Mouse (Mus musculus): ENCODE data around the gene Fam170b. TPM values are rescaled to one million over a fixed set of nuclear protein-coding genes. Genes with fewer than 3 reads are reported as not detected.

Fam170b gene
- polyA plus RNA-seq, 1 experiment from 2014 or later, result not detected

DNA sequence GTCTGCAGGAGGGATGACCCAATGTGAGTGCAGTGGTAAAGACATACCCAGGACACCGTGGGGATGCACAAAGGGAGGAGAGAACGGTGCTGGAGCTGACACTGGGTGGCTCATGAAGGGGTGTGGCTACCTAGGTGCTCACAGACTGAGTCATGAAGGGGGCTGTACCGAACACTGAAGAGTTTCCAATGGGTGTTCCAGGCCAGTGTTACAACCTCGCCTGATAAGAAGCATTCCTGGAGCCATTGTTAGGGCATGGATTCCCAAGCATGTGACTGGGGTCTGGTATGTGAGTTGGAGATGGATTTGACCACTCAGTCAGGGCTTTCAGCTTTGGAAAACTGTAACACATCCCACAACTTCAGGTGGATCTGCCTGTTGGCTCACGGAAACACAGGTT, 38.2 kb downstream of the Fam170b start:
- WGBS (ENCODE audit: insufficient replicate concordance), result 64% methylated on average over 5 of the region's 5 CpGs

GRCm38 (mm10) chr14:32877549-32877948, 43.8 kb downstream of the Fam170b start:
- no peak for ATAC-seq
- H3K4me1 ChIP-seq, result 0 out of 2 replicates have a peak, but pooled peaks cover 6% of the 10 kb centered on the region
- no peak overlapping the region for H3K4me3 ChIP-seq
- H3K27ac ChIP-seq, result no peak overlapping the region
- H3K9ac ChIP-seq, result no peak overlapping the region
- H3K27me3 ChIP-seq (replicated peaks), result no peaks in the 10 kb centered on the region
- H3K9me3 ChIP-seq (replicated peaks), result no peaks in the 10 kb centered on the region
- H3K36me3 ChIP-seq, result no peaks in the 10 kb centered on the region
- H3K4me2 ChIP-seq, result no peak overlapping the region
- 52% methylated on average over 6 of the region's 6 CpGs for WGBS (ENCODE audit: insufficient replicate concordance)

More for the DNA sequence above, 38.2 kb downstream of the Fam170b start:
- no peak overlapping the region for H3K27ac ChIP-seq
- no peaks in the 10 kb centered on the region for H3K36me3 ChIP-seq
- no peak for ATAC-seq
- no peaks in the 10 kb centered on the region for H3K9me3 ChIP-seq (replicated peaks)
- H3K4me3 ChIP-seq, result no peak overlapping the region
- H3K4me2 ChIP-seq, result no peak overlapping the region
- H3K4me1 ChIP-seq, result no peaks in the 10 kb centered on the region
- no peaks in the 10 kb centered on the region for H3K27me3 ChIP-seq (replicated peaks)
- H3K9ac ChIP-seq, result no peak overlapping the region

DNA sequence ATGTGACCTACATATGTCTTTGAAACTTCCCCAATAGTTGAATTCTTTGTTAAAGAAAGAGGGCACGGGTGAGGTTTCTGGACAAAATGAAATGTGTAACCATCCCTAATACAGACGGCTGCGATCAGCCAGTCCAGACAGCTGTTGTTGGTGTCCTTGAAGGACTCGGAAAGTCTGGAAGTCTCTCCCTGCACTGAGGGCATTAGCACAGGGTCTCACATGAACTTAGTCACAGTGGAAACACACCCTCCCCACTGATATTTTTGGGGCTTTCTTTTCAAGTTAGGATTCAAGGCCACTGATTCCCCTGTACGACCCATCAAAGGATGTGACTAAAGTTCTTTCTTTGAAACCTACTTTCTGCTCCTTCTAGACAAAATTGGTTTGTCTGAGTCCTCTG, 46.6 kb downstream of the Fam170b start:
- Histone ChIP-seq H3K9me3 (replicated peaks) (no peaks in the 10 kb centered on the region), H3K4me1 (0 out of 2 replicates have a peak, but pooled peaks cover 6% of the 10 kb centered on the region), H3K27ac (no peak overlapping the region), H3K9ac (no peak overlapping the region), H3K36me3 (no peaks in the 10 kb centered on the region), H3K27me3 (replicated peaks) (no peaks in the 10 kb centered on the region), H3K4me2 (no peak overlapping the region), H3K4me3 (no peak overlapping the region)
- no peak for ATAC-seq
- 72% methylated on average over 5 of the region's 5 CpGs for whole genome bisulfite sequencing (ENCODE audit: insufficient replicate concordance)

GRCm38 (mm10) chr14:32881693-32882092, 47.9 kb downstream of the Fam170b start:
- Histone ChIP-seq H3K4me2 (no peak overlapping the region), H3K36me3 (no peaks in the 10 kb centered on the region), H3K4me3 (no peak overlapping the region), H3K27ac (no peak overlapping the region), H3K9me3 (replicated peaks) (no peaks in the 10 kb centered on the region), H3K27me3 (replicated peaks) (no peaks in the 10 kb centered on the region), H3K9ac (no peak overlapping the region), H3K4me1 (0 out of 2 replicates have a peak, but pooled peaks cover 6% of the 10 kb centered on the region)
- 70% methylated on average over 1 of the region's 1 CpGs for WGBS (ENCODE audit: insufficient replicate concordance)
- no peak for ATAC-seq

Other genes with a start within 250 kb of the Fam170b start
- gene Prrxl1, start 234.6 kb upstream of the Fam170b start, polyA plus RNA-seq (2016; fragmentation: Nextera tagmentation; extraction: Ambion mirVana), result not detected in 2 replicates
- not detected in 2 replicates for gene 3425401B19Rik, start 148.7 kb upstream of the Fam170b start, polyA plus RNA-seq (2016; fragmentation: Nextera tagmentation; extraction: Ambion mirVana)
- gene Tmem273, start 48.0 kb upstream of the Fam170b start, polyA plus RNA-seq (2016; fragmentation: Nextera tagmentation; extraction: Ambion mirVana), result 0.50 and 0.77 TPM in 2 replicates
- 3.9 and 4.4 TPM in 2 replicates for gene Vstm4, start 22.8 kb downstream of the Fam170b start, polyA plus RNA-seq (2016; fragmentation: Nextera tagmentation; extraction: Ambion mirVana)
- gene Lrrc18, start 157.4 kb downstream of the Fam170b start, polyA plus RNA-seq (2016; fragmentation: Nextera tagmentation; extraction: Ambion mirVana), result 0.11 and 0.13 TPM in 2 replicates